Mouse (Mus musculus) C2C12 (cell line): ENCODE data around the gene Kcnk5. TPM values are rescaled to one million over a fixed set of nuclear protein-coding genes. Genes with fewer than 3 reads are reported as not detected.

Experiments
- H3K27me3 ChIP-seq: one replicate; pipeline ENCODE4 v1.6.1; 2011; ENCODE audit not compliant: control insufficient read depth, insufficient read depth, insufficient read length
- H3K36me3 ChIP-seq: one replicate; pipeline ENCODE4 v1.6.1; 2011; ENCODE audit not compliant: control insufficient read depth, insufficient read depth
- H3K4me3 ChIP-seq: one replicate; pipeline ENCODE4 v1.5.1; 2011; ENCODE audit warnings: mild to moderate bottlenecking, control low read depth; ENCODE audit not compliant: poor library complexity, insufficient read depth, severe bottlenecking
- H3K79me2 ChIP-seq: one replicate; pipeline ENCODE4 v1.6.1; 2011; ENCODE audit not compliant: control insufficient read depth, insufficient read depth
- H3K79me3 ChIP-seq: one replicate; pipeline ENCODE4 v1.6.1; 2011; ENCODE audit warnings: low read depth, control low read depth
- H3ac ChIP-seq: one replicate; pipeline ENCODE3; 2011; ENCODE audit warnings: low read depth; ENCODE audit not compliant: control insufficient read depth, insufficient read length
- CEBPB ChIP-seq: IDR thresholded peaks from one replicate; pipeline ENCODE4 v1.6.1; 2011; ENCODE audit warnings: low read depth, mild to moderate bottlenecking, control low read depth, moderate library complexity
- CTCF ChIP-seq: IDR thresholded peaks from one replicate; pipeline ENCODE4 v1.5.1; 2011; ENCODE audit not compliant: control insufficient read depth, insufficient read depth, insufficient read length
- FOSL1 ChIP-seq: IDR thresholded peaks from one replicate; pipeline ENCODE4 v1.8.0; 2011; ENCODE audit warnings: mild to moderate bottlenecking, low read length; ENCODE audit not compliant: poor library complexity, insufficient read depth, severe bottlenecking
- MAX ChIP-seq: IDR thresholded peaks from one replicate; pipeline ENCODE4 v1.6.1; 2011; ENCODE audit warnings: mild to moderate bottlenecking, control low read depth
- MYOD1 ChIP-seq: IDR thresholded peaks from one replicate; pipeline ENCODE4 v1.6.1; 2011; ENCODE audit warnings: low read depth; ENCODE audit not compliant: control insufficient read depth, insufficient read length
- MYOG ChIP-seq: IDR thresholded peaks from one replicate; pipeline ENCODE4 v1.6.1; 2011; ENCODE audit not compliant: control insufficient read depth, insufficient read length; ENCODE audit errors: extremely low read depth
- USF1 ChIP-seq: IDR thresholded peaks from one replicate; pipeline ENCODE4 v1.6.1; 2011; ENCODE audit warnings: low read depth, mild to moderate bottlenecking, control low read depth, moderate library complexity
- polyA plus RNA-seq: library from polyadenylated mRNA; unstranded; fragments of >200 nt; fragmentation: generic; extraction: Trizol; gene quantifications from one replicate; pipeline ENCODE4 v1.2.1, GENCODE M21; 2012; ENCODE audit warnings: missing spikeins

The Kcnk5 gene
- polyA plus RNA-seq, 1 experiment, result 10.1 TPM

DNA sequence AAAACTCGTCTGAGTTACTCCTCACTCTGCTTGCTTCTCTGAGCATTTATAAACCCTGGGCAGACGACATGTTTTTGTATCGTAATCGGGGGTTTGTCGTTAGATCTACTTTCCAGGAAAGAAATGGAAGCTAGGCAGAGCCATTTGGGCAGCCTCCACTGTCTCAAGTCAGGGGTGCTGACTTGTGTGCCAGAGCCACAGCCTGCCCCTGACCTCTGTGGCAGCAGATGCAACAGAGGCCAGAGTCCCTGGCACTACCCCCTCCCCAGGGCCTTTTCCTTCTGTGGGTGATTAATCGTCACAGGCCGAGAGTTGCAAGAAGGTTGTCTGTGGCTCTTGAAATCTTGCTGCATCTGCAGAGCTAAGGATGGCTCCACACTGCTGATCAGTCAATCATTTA lies 987 bp upstream of the Kcnk5 start:
- Histone ChIP-seq H3K36me3 (no peaks in the 10 kb centered on the region), H3K27me3 (no peaks in the 10 kb centered on the region), H3ac (no peak overlapping the region), H3K79me2 (peaks cover 39% of the 10 kb centered on the region), H3K4me3 (peak overlapping the region; percentile 6), H3K79me3 (peaks cover 35% of the 10 kb centered on the region)
- TF ChIP-seq FOSL1, result no peak
- TF ChIP-seq USF1, result no peak
- no peak for TF ChIP-seq CTCF
- TF ChIP-seq MYOD1, result no peak
- no peak for TF ChIP-seq CEBPB
- TF ChIP-seq MAX, result no peak
- no peak for TF ChIP-seq MYOG

GRCm38 (mm10) chr14:20180751-20181162 lies 852 bp downstream of the Kcnk5 start:
- H3K27me3 ChIP-seq, result no peaks in the 10 kb centered on the region
- H3K79me3 ChIP-seq, result peaks cover 50% of the 10 kb centered on the region
- TF ChIP-seq MYOG (no peak), FOSL1 (no peak), MYOD1 (no peak), CEBPB (no peak), USF1 (no peak), CTCF (no peak), MAX (no peak)
- peak overlapping the region; percentile 69 for H3K4me3 ChIP-seq
- H3K79me2 ChIP-seq, result peaks cover 57% of the 10 kb centered on the region
- H3ac ChIP-seq, result peak overlapping the region; percentile 75
- H3K36me3 ChIP-seq, result peaks cover 4% of the 10 kb centered on the region

GRCm38 (mm10) chr14:20180304-20180703 lies 1.3 kb downstream of the Kcnk5 start:
- Histone ChIP-seq H3K79me2 (peaks cover 62% of the 10 kb centered on the region), H3ac (peak overlapping the region; percentile 75), H3K79me3 (peaks cover 55% of the 10 kb centered on the region), H3K27me3 (no peaks in the 10 kb centered on the region), H3K4me3 (peak overlapping the region; percentile 69), H3K36me3 (peaks cover 9% of the 10 kb centered on the region)
- no peak for TF ChIP-seq MYOD1
- TF ChIP-seq USF1, result no peak
- TF ChIP-seq MYOG, result no peak
- TF ChIP-seq CEBPB, result no peak
- no peak for TF ChIP-seq CTCF
- TF ChIP-seq MAX, result no peak
- TF ChIP-seq FOSL1, result no peak

GRCm38 (mm10) chr14:20179731-20180280 lies 1.8 kb downstream of the Kcnk5 start:
- Histone ChIP-seq H3K79me3 (peaks cover 60% of the 10 kb centered on the region), H3K27me3 (no peaks in the 10 kb centered on the region), H3ac (peak overlapping the region; percentile 30), H3K4me3 (peak overlapping the region; percentile 69), H3K79me2 (peaks cover 66% of the 10 kb centered on the region), H3K36me3 (peaks cover 11% of the 10 kb centered on the region)
- TF ChIP-seq MYOD1, result no peak
- TF ChIP-seq MYOG, result no peak
- no peak for TF ChIP-seq CTCF
- no peak for TF ChIP-seq USF1
- no peak for TF ChIP-seq MAX
- no peak for TF ChIP-seq FOSL1
- TF ChIP-seq CEBPB, result no peak

DNA sequence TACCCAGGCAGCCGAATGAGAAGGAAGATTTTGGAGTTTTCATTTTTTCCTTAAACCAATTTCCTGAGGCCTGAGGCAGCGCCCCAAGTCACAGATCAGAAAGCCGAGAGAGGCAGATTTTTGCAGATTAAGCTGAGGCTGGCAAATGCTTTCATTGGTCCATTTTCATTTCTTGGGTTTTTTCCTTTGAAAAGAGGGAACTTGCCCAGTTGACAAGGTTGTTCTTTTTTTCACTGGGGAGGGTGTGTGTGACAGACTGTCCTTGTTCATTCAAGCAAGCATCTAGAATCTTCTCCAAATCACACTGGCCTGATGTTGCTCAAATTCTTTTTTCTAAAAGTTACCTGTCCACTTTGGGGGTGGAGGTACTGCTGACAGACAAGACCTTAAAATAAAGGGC lies 2.5 kb downstream of the Kcnk5 start:
- Histone ChIP-seq H3ac (no peak overlapping the region), H3K79me3 (peaks cover 64% of the 10 kb centered on the region), H3K27me3 (no peaks in the 10 kb centered on the region), H3K36me3 (peaks cover 11% of the 10 kb centered on the region), H3K4me3 (no peak overlapping the region), H3K79me2 (peaks cover 74% of the 10 kb centered on the region)
- no peak for TF ChIP-seq USF1
- TF ChIP-seq MAX, result no peak
- TF ChIP-seq CEBPB, result no peak
- TF ChIP-seq MYOD1, result no peak
- no peak for TF ChIP-seq MYOG
- TF ChIP-seq FOSL1, result no peak
- TF ChIP-seq CTCF, result no peak

DNA sequence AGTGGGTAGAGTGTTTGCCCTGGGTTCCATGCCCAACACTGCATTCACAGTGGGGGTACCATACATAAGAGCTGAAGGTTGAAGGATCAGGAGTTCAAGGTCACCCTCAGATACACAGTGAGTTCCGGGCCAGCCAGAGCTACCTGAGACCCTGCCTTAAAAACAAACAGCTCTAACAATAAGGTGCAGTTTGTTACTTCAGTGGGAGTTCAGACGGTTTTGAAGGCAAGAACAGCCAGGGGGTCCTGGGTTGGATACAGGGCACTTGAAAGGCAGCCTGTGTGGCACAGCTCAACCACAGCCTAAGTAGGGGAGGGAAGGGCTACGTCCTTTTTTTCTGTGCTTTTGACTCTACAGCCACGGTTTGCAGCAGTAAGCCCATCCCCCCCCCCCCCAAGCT lies 3.0 kb downstream of the Kcnk5 start:
- Histone ChIP-seq H3K4me3 (no peak overlapping the region), H3ac (no peak overlapping the region), H3K36me3 (peaks cover 11% of the 10 kb centered on the region), H3K79me3 (peaks cover 68% of the 10 kb centered on the region), H3K79me2 (peaks cover 79% of the 10 kb centered on the region), H3K27me3 (no peaks in the 10 kb centered on the region)
- TF ChIP-seq MYOD1 (no peak), USF1 (no peak), MYOG (no peak), CTCF (no peak), FOSL1 (no peak), MAX (no peak), CEBPB (no peak)
